Mouse (Mus musculus): Measurements from ENCODE around the gene Eif2b5. TPM values are rescaled to one million over a fixed set of nuclear protein-coding genes. Genes with fewer than 3 reads are reported as not detected.

Eif2b5 gene
- total RNA-seq, 2 experiments from 2014 or later: 60.8 to 61.7 TPM

- intact Hi-C loops (cut with DNase I): no loop called here
These were observed 30.8 kb downstream of the Eif2b5 start for GRCm38 (mm10) chr16:20529375-20529774.

GRCm38 (mm10) chr16:20530941-20531340, 32.3 kb downstream of the Eif2b5 start:
- no peak for DNase-seq (ENCODE audit: low spot score in 2 of 2)
- intact Hi-C loops (cut with DNase I): no loop called here

More at GRCm38 (mm10) chr16:20529375-20529774, 30.8 kb downstream of the Eif2b5 start:
- no peak for DNase-seq (ENCODE audit: low spot score in 2 of 2)

- intact Hi-C loops (cut with DNase I): loop anchor here (5.0 kb wide), 1 partner anchor 118 kb away; the partner anchor contains the start of gene Psmd2
- DNase-seq (ENCODE audit: low spot score in 2 of 2): no peak
These were observed 36.1 kb downstream of the Eif2b5 start for GRCm38 (mm10) chr16:20534617-20535295.

- peak; percentile 93 to 100 for DNase-seq (ENCODE audit: low spot score in 2 of 2)
- intact Hi-C loops (cut with DNase I): loop anchor here (5.0 kb wide), 1 partner anchor 117 kb away; the partner anchor contains the start of gene Psmd2
These were observed 36.9 kb downstream of the Eif2b5 start, which contains the start of gene Ap2m1 for GRCm38 (mm10) chr16:20535296-20536080. Ap2m1 (plus strand) TSS chr16:20535478.

GRCm38 (mm10) chr16:20536081-20536665, 37.6 kb downstream of the Eif2b5 start:
- DNase-seq (ENCODE audit: low spot score in 2 of 2): no peak
- intact Hi-C loops (cut with DNase I): loop anchor here (5.0 kb wide), 1 partner anchor 116 kb away; the partner anchor contains the start of gene Psmd2

- no peak for DNase-seq (ENCODE audit: low spot score in 2 of 2)
- intact Hi-C loops (cut with DNase I): loop anchor here (5.0 kb wide), 1 partner anchor 115 kb away; the partner anchor contains the start of gene Psmd2
These were observed 38.5 kb downstream of the Eif2b5 start for GRCm38 (mm10) chr16:20537071-20537471.

GRCm38 (mm10) chr16:20537601-20538320, 39.1 kb downstream of the Eif2b5 start:
- intact Hi-C loops (cut with DNase I): loop anchor here (5.0 kb wide), 1 partner anchor 115 kb away; the partner anchor contains the start of gene Psmd2
- no peak for DNase-seq (ENCODE audit: low spot score in 2 of 2)

- no peak for DNase-seq (ENCODE audit: low spot score in 2 of 2)
- intact Hi-C loops (cut with DNase I): loop anchor here (5.0 kb wide), 1 partner anchor 113 kb away; the partner anchor contains the start of gene Psmd2
These were observed 41.0 kb downstream of the Eif2b5 start for GRCm38 (mm10) chr16:20539649-20540048.

- intact Hi-C loops (cut with DNase I): no loop called here
These were observed 41.8 kb downstream of the Eif2b5 start for GRCm38 (mm10) chr16:20540438-20540837.

GRCm38 (mm10) chr16:20545696-20546095, 47.1 kb downstream of the Eif2b5 start:
- no peak for DNase-seq (ENCODE audit: low spot score in 2 of 2)
- intact Hi-C loops (cut with DNase I): no loop called here

More at GRCm38 (mm10) chr16:20540438-20540837, 41.8 kb downstream of the Eif2b5 start:
- no peak for DNase-seq (ENCODE audit: low spot score in 2 of 2)

GRCm38 (mm10) chr16:20547423-20547822, 48.8 kb downstream of the Eif2b5 start:
- no peak for DNase-seq (ENCODE audit: low spot score in 2 of 2)
- intact Hi-C loops (cut with DNase I): no loop called here

- intact Hi-C loops (cut with DNase I): no loop called here
- peak; percentile 97 to 99 for DNase-seq (ENCODE audit: low spot score in 2 of 2)
These were observed 49.7 kb downstream of the Eif2b5 start, which contains the start of gene Abcf3 for GRCm38 (mm10) chr16:20548096-20548948. Abcf3 (plus strand) TSS chr16:20548577.

GRCm38 (mm10) chr16:20549161-20549560, 50.5 kb downstream of the Eif2b5 start:
- DNase-seq (ENCODE audit: low spot score in 2 of 2): no peak
- intact Hi-C loops (cut with DNase I): no loop called here

GRCm38 (mm10) chr16:20551691-20552090, 53.1 kb downstream of the Eif2b5 start:
- intact Hi-C loops (cut with DNase I): no loop called here
- no peak for DNase-seq (ENCODE audit: low spot score in 2 of 2)

- intact Hi-C loops (cut with DNase I): no loop called here
These were observed 54.0 kb downstream of the Eif2b5 start for GRCm38 (mm10) chr16:20552594-20552993.

GRCm38 (mm10) chr16:20555000-20555399, 56.4 kb downstream of the Eif2b5 start:
- no peak for DNase-seq (ENCODE audit: low spot score in 2 of 2)
- intact Hi-C loops (cut with DNase I): no loop called here

More at GRCm38 (mm10) chr16:20552594-20552993, 54.0 kb downstream of the Eif2b5 start:
- DNase-seq (ENCODE audit: low spot score in 2 of 2): no peak

GRCm38 (mm10) chr16:20557381-20557780, 58.8 kb downstream of the Eif2b5 start:
- no peak for DNase-seq (ENCODE audit: low spot score in 2 of 2)
- intact Hi-C loops (cut with DNase I): no loop called here
